Mouse (Mus musculus): ENCODE data around the gene Kcnj15. TPM values are rescaled to one million over a fixed set of nuclear protein-coding genes. Genes with fewer than 3 reads are reported as not detected.
A peak's percentile ranks its signal among the peaks of the same experiment; 100 is the strongest.

Kcnj15 gene
- polyA plus RNA-seq, 1 experiment from 2014 or later: 6.1 TPM

GRCm38 (mm10) chr16:95347202-95347601 is 89.8 kb downstream of the Kcnj15 start:
- ATAC-seq (ENCODE audit: insufficient read depth, low FRiP score): peak; percentile 39; the same call in 1 of the 2 replicates
- WGBS: 16% methylated on average over 3 of the region's 3 CpGs

DNA sequence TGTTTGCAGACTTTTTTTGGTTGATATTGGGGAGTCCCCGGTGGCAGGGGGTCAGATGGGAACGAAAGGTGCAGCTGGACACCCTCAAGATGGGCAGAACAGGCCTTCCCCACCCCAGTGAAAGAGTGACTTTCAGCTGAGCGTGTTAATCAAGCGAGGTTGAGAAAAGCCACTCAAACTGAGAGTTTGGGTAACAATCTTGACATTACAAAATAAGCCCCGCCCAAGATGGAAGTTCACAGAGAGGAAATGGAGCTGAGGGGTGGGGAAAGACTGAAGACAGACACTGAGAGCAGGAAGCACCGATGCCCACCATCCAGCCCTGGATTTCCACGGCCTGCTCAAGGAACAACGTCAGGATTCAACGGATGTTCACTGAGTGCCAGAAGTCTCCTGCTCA is 91.2 kb downstream of the Kcnj15 start:
- 79% methylated on average over 9 of the region's 9 CpGs for WGBS

More at GRCm38 (mm10) chr16:95347202-95347601, 89.8 kb downstream of the Kcnj15 start:
- Histone ChIP-seq H3K27me3 (ENCODE audit: control insufficient read depth, insufficient read depth, low read length) (no peaks in the 10 kb centered on the region; the same call in 1 of the 2 replicates), H3K27ac (ENCODE audit: low read length) (peak overlapping the region; percentile 6; the same call in 1 of the 2 replicates), H3K9me3 (replicated peaks; ENCODE audit: control insufficient read depth, low read length) (no peaks in the 10 kb centered on the region), H3K9ac (ENCODE audit: low read length) (peak overlapping the region; percentile 44; the same call in 1 of the 2 replicates), H3K4me2 (ENCODE audit: low read depth, low read length) (no peak overlapping the region), H3K36me3 (ENCODE audit: control insufficient read depth, insufficient read depth, low read length) (no peaks in the 10 kb centered on the region), H3K4me1 (ENCODE audit: control insufficient read depth, insufficient read depth, low read length) (peaks cover 6% of the 10 kb centered on the region; the same call in 1 of the 2 replicates), H3K4me3 (replicated peaks; ENCODE audit: low read length) (no peak overlapping the region)

GRCm38 (mm10) chr16:95349344-95349743 is 92.0 kb downstream of the Kcnj15 start:
- 85% methylated on average over 6 of the region's 6 CpGs for WGBS
- Histone ChIP-seq H3K4me1 (ENCODE audit: control insufficient read depth, insufficient read depth, low read length) (peaks cover 6% of the 10 kb centered on the region; the same call in 1 of the 2 replicates), H3K36me3 (ENCODE audit: control insufficient read depth, insufficient read depth, low read length) (no peaks in the 10 kb centered on the region), H3K4me3 (replicated peaks; ENCODE audit: low read length) (no peak overlapping the region), H3K4me2 (ENCODE audit: low read depth, low read length) (no peak overlapping the region), H3K27me3 (ENCODE audit: control insufficient read depth, insufficient read depth, low read length) (no peaks in the 10 kb centered on the region), H3K27ac (ENCODE audit: low read length) (no peak overlapping the region), H3K9me3 (replicated peaks; ENCODE audit: control insufficient read depth, low read length) (no peaks in the 10 kb centered on the region), H3K9ac (ENCODE audit: low read length) (no peak overlapping the region)
- ATAC-seq (ENCODE audit: insufficient read depth, low FRiP score): no peak

More for the DNA sequence above, 91.2 kb downstream of the Kcnj15 start:
- H3K4me1 ChIP-seq (ENCODE audit: control insufficient read depth, insufficient read depth, low read length): peaks cover 6% of the 10 kb centered on the region; the same call in 1 of the 2 replicates
- H3K4me3 ChIP-seq (replicated peaks; ENCODE audit: low read length): no peak overlapping the region
- H3K27me3 ChIP-seq (ENCODE audit: control insufficient read depth, insufficient read depth, low read length): no peaks in the 10 kb centered on the region
- no peaks in the 10 kb centered on the region for H3K9me3 ChIP-seq (replicated peaks; ENCODE audit: control insufficient read depth, low read length)
- no peak overlapping the region for H3K4me2 ChIP-seq (ENCODE audit: low read depth, low read length)
- ATAC-seq (ENCODE audit: insufficient read depth, low FRiP score): no peak
- no peak overlapping the region for H3K27ac ChIP-seq (ENCODE audit: low read length)
- no peaks in the 10 kb centered on the region for H3K36me3 ChIP-seq (ENCODE audit: control insufficient read depth, insufficient read depth, low read length)
- H3K9ac ChIP-seq (ENCODE audit: low read length): no peak overlapping the region

GRCm38 (mm10) chr16:95349745-95350144 is 92.4 kb downstream of the Kcnj15 start:
- Histone ChIP-seq H3K36me3 (ENCODE audit: control insufficient read depth, insufficient read depth, low read length) (no peaks in the 10 kb centered on the region), H3K9me3 (replicated peaks; ENCODE audit: control insufficient read depth, low read length) (no peaks in the 10 kb centered on the region), H3K27me3 (ENCODE audit: control insufficient read depth, insufficient read depth, low read length) (no peaks in the 10 kb centered on the region), H3K4me2 (ENCODE audit: low read depth, low read length) (no peak overlapping the region), H3K4me3 (replicated peaks; ENCODE audit: low read length) (no peak overlapping the region), H3K4me1 (ENCODE audit: control insufficient read depth, insufficient read depth, low read length) (peaks cover 6% of the 10 kb centered on the region; the same call in 1 of the 2 replicates), H3K9ac (ENCODE audit: low read length) (no peak overlapping the region), H3K27ac (ENCODE audit: low read length) (no peak overlapping the region)
- ATAC-seq (ENCODE audit: insufficient read depth, low FRiP score): no peak
- 79% methylated on average over 5 of the region's 5 CpGs for WGBS
